Mouse (Mus musculus) myocyte (in vitro differentiated cells): ENCODE results near the gene Kcne1.

Experiments
- CEBPB ChIP-seq: IDR thresholded peaks from 2 replicates; pipeline ENCODE4 v1.6.1; 2011; ENCODE audit warnings: mild to moderate bottlenecking, moderate library complexity; ENCODE audit not compliant: poor library complexity, insufficient read depth, severe bottlenecking
- MYOG ChIP-seq, 3 experiments: IDR thresholded peaks; one replicate each; pipeline ENCODE4 v1.6.1; 2011; ENCODE audit warnings: control low read depth in 2 of 3, low read depth in 2 of 3, mild to moderate bottlenecking in 2 of 3; ENCODE audit not compliant: insufficient read length in 2 of 3, control insufficient read depth in 1 of 3, insufficient read depth in 1 of 3
- POLR2A ChIP-seq: IDR thresholded peaks from one replicate; pipeline ENCODE4 v1.6.1; 2011; ENCODE audit warnings: low read depth, mild to moderate bottlenecking, control low read depth, moderate library complexity; ENCODE audit not compliant: insufficient read length
- POLR2AphosphoS2 ChIP-seq: IDR thresholded peaks from one replicate; pipeline ENCODE4 v1.6.1; 2011; ENCODE audit warnings: low read depth, control low read depth; ENCODE audit not compliant: insufficient read length
- TCF12 ChIP-seq: IDR thresholded peaks from one replicate; pipeline ENCODE4 v1.6.1; 2011; ENCODE audit warnings: mild to moderate bottlenecking, control low read depth; ENCODE audit not compliant: poor library complexity, insufficient read depth, severe bottlenecking
- USF1 ChIP-seq: IDR thresholded peaks from one replicate; pipeline ENCODE4 v1.6.1; 2011; ENCODE audit warnings: low read depth, mild to moderate bottlenecking, control low read depth, moderate library complexity

GRCm38 (mm10) chr16:92346297-92346916 is 12.9 kb downstream of the Kcne1 start:
- no peak for TF ChIP-seq TCF12
- no peak for TF ChIP-seq POLR2A
- TF ChIP-seq MYOG (IDR thresholded peaks at IDR 0.05; ENCODE audit: control insufficient read depth in 1 of 3, insufficient read depth in 1 of 3, insufficient read length in 2 of 3, low read depth in 2 of 3): no peak
- TF ChIP-seq POLR2AphosphoS2: no peak
- TF ChIP-seq CEBPB: no peak
- no peak for TF ChIP-seq USF1
